Mouse (Mus musculus): ENCODE measurements at regions not wholly inside any gene's neighbourhood (a gene's known extent, or its start where the extent isn't known, plus 50 kb on each side); places are given as distances from the start of the nearest gene placed in this dataset.
"Not testable (repeated sequence)": the region's sequence is repeated elsewhere in the genome, so short reads cannot be mapped to it uniquely, and the experiment has no call there.

DNA sequence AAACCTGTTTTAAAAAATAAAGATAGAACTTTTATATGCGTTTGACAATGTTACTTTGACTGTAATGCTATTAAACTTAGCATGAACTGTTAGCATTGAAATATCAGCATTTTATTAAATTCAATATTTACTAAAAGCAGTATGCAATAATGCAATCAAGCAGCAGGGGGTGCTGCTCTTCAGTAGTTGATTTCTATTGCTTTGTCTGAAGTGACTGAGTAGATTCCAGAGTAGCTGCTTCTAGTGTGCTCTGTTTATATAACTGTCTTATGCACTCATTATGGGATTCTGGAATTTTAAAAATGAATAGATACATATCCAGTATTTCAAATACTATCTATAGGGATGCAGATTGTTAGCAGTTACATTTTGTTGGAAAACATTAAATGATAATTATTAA is 146.2 kb downstream of the Gm28710 start:
- peak; percentile 53 for ATAC-seq (replicated peaks; ENCODE audit: poor library complexity, severe bottlenecking)

DNA sequence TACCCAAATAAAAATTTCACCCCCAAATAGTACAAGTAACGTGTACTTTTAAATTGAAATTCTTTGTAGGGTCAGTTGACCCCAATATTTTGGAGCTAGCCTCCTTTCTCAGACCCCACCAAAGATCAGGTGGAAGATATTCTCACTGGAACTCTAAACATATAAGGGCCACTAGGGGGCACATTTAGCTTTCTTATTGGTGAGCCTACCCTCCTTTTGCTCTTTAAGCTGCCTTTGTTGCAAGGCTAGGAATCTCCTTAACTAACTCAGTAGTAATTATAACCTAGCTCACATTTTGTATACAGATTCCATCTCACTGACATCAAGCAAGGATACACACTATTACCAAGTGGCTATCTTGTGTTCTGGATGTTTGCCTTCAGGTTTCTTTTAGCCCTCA is 155.8 kb downstream of the Gm28710 start:
- ATAC-seq (replicated peaks; ENCODE audit: poor library complexity, severe bottlenecking), result no peak; the same call in 1 of the 2 replicates

DNA sequence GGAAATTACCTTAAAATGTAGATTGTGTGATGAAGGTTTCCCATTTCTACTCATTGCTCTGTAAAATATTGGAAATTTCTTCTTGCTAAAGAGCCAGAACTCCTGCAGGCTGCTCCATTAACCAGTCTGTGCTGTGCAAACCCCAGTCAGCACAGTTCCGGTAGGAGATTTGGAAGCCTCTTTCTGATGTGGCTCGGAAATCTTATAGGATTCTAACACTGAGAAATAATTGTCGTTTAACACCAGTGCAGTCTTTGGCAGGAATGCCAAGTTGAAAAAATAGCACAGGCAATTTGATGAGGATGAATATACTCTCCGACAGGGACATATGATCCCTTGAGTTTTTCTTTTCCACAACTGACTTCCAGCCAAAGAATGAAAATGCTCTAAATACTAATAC is 176.1 kb downstream of the Gm28710 start:
- no peak for ATAC-seq (replicated peaks; ENCODE audit: poor library complexity, severe bottlenecking)

DNA sequence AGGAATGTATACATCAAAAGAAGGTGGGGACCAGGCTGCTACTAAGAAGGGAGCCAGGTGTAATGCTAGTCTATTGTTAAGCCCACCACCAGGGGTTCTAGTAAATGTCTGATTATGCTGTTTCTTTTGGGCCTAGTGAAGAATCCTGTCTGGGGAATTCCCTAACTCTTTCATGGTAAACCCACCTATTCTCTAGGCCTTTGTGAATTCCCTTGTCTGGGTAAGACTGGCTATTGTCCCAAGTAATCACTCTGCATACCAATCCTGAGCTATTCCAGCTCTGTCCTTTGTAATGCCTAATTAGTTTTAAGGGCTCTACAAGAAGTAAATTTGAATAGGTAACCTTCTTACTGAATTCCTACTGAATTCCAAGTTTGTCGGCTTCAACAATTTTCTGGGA is 177.2 kb downstream of the Gm28710 start:
- ATAC-seq (replicated peaks; ENCODE audit: poor library complexity, severe bottlenecking), result not testable (repeated sequence)

DNA sequence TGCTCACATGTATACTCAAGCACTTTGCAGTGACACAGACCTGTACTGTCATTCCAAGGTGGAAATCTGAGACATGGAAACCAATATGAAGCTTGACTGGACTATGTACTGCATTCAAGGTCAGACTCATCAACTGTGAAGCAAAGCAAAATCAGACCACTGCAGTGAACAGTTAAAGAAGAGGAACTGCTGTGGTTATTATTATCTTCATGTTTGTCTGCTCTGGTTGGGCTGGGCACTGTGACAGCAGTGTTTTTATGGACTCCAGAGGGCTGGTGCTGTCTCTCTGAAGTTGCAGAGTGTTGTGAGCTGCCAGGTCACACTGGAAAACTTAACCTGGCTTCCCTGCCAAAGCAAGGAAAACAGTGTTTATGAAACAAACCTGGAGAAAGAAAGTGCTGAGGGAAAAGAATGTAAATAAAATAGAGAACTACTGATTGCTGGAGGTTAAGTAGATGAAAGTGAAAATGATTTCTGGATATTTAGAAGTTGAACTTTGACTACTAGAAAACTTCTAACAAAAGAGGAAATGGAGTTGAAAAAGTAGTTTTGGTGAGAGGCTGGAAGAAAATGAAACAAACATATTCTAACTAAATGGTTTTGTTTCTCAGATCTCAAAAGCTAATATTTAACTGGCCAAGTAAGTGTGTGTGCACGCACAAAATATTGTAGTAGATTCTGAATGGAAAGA is 181.7 kb downstream of the Gm28710 start:
- peak; percentile 88 for ATAC-seq (replicated peaks; ENCODE audit: poor library complexity, severe bottlenecking)

DNA sequence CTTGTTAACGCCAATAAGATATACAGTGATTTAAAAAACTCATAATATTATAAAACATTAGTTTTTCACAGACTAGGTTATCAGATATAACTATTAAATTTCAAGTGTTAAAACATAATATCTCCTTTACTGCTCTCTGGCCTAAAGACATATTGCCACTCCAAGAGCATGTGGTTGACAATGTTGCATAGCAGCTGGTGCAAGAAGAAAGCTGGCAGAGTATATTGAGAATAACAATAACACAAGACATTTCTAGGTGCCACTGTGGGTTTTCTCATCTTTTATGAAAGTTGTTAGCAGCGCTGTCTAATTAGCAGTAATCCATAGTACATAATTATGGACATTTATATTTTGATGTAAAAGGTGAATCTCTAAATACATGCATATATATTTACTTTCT is 184.4 kb downstream of the Gm28710 start:
- ATAC-seq (replicated peaks; ENCODE audit: poor library complexity, severe bottlenecking), result no peak

DNA sequence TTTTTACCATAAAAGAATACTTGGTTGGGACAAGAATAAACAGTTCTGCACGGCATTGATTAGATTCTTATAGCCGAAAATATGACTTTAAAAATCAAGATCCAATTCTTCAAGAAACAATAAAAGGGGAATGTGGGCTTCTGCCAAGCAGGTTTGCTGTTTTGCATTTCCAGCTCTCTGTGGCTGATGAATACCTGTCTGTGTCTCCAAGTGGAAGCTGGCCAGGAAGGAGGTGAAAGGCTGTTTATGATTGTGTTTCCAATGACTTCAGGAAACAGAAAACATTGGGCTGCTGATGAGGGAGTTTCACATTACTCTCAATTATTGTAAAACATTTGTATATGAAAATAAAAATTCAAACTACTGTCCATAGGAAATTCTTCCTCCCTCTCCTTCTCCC is 193.3 kb downstream of the Gm28710 start:
- no peak for ATAC-seq (replicated peaks; ENCODE audit: poor library complexity, severe bottlenecking)

DNA sequence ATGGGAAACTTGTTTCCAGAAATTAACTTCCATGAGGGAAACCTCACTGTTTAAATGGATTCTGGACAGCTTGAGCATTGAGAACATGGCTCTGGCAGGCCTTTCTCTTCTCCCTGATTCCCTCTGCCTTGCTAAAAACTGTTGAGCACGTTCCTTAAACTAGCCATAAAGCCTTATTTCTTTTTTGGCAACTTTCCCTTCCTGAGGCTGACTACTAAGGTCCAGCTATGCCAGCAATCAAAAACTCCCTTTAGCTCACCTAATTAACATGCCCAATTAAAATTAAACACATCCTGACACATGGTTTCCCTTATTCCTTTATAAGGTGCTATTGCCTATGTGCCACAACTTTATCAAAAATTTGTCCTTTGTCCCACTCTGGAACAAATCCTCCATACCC is 199.9 kb downstream of the Gm28710 start:
- no peak for ATAC-seq (replicated peaks; ENCODE audit: poor library complexity, severe bottlenecking)

DNA sequence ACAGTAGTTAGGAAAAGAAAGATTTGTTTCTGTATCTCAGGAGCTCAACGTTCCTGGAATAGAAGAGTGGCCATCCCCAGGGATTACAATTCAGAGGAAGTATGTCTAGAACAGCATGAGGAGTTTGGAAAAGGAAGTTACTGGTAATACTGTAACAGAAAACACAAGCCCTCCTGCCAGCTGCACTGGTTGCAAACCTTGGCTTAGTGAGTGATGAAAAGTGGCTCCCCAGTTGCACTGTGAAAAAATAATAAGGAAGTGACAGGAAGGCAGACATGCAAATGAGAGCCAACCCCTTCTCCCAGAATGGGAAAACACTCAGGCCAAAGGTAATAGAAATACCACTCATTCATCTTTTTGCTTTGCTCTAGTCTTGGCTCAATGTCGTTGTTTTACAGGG is 207.6 kb downstream of the Gm28710 start:
- ATAC-seq (replicated peaks; ENCODE audit: poor library complexity, severe bottlenecking), result peak; percentile 44; the same call in 1 of the 2 replicates

DNA sequence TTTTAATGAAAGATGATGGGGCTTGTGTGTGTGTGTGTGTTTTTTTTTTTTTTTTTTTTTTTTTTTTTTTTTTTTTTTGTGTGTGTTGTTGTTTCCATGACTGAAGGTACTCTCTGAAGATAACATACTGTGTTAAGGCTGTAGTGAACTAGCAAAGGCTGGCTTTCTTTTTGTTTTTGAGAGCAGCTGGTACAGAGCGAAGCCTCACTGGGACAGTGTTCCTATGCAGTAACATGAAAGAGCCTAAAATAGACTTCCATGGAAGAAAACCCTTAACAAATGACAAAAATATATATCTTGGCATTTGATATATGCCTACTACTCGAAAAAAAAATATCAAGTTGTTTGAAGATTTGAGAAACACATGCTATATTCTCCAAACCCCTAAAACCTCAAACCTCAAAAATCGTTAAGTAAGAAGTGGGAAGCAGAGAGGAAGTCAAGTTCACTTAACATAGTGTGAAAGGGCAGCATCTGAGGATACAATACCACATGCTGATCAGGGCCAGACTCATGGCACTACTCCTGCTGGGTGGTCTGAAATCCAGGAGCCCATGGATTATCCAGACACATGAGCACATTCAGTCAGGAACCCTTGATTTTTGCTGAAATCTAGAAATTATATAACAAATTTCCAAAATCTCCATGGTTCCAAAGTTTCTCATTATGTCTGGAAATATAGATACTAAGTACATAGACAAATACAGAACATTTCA is 215.4 kb downstream of the Gm28710 start:
- peak; percentile 94 for ATAC-seq (replicated peaks; ENCODE audit: poor library complexity, severe bottlenecking)

DNA sequence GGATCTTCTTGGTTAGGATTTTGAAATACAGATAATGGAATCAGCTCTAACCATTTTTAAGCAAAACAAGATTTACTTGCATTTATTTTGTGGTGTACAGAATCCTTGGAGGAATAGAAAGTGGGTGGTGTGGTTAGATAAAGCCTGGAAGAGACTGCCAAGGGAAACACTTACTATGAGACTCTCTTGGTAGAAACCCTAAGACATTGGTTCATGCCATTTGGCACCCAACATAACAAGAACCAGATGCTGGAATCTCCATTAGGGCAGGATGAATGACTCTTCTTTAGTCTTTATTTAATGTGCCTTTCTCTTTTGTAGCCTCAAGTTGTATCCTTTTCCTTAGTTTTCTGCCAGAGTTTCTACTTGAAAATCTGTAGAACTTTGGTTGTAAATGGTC is 230.0 kb downstream of the Gm28710 start:
- ATAC-seq (replicated peaks; ENCODE audit: poor library complexity, severe bottlenecking), result no peak

DNA sequence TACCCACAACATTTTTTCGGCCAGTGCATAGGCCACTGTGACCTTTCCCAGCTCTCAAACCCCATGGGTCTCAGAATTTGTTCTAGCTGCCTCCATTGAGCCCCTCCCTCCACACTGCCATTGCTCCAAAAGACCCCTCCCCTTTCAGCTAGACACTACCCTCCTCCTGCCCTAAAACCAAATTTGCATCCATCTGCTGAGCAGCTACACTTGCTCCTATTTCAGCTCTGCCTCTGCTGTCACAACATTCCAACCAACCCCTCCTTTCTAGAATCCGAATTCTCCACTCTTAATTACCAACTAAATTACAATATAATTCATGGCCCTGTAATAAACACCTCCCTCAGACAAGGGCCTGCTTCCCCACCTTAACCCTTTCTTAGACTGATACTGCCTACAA is 262.3 kb downstream of the Gm28710 start:
- ATAC-seq (replicated peaks; ENCODE audit: poor library complexity, severe bottlenecking), result no peak

DNA sequence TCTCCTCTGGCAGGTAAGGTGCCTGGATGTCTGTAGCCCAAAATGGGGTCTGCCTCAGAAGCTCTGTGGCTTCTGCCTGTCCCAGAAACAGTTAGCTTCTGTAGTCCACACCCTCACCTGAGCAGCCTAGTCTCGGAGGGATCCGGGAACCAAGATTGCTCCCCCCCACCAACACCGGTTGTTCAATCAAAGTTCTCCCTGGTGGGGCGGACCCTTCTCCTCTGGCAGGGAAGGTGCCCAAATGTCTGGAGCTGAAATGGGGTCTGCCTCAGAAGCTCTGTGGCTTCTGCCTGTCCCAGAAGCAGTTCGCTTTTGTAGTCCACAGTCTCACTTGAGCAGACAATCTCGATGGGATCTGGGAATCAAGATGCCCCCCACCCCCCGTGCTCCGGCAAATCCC is 273.0 kb downstream of the Gm28710 start:
- ATAC-seq (replicated peaks; ENCODE audit: poor library complexity, severe bottlenecking), result no peak

DNA sequence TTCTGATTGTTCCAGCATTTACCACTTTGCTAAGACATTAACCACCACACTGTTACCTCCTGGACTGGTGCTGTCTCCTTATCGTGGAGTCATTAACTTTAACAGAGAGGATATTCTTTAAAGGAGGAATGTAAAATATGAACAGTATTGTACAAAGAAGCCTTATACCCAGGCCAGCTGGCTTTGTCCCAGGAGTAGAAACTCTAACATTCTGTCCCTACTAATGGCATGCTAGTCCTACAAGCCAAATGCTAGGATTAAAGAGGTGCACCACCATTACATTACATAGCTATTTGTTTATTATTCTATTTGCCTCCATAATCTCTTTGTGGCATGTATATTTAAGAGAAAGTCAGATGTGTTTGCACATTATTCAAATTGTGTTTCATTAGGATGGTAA is 288.8 kb downstream of the Gm28710 start:
- no peak for ATAC-seq (replicated peaks; ENCODE audit: poor library complexity, severe bottlenecking)

DNA sequence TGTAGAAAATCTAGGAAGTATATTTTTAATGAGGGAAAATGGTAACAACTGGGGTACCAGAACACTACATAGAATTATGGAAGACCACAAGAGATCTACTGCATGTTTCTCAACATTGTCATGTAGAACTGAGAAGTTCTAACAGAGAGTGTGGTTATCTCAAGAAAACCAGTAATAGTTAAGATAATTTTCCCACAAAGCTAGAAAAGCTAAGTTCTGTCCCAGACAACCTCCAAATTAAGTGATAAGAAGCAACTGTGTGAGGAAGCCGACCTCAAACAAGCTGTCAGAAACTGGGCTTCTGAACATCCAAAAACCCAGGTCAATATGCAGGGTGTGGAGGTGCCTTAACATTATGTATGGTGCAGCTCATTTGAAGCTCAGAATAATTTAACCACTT is 261.4 kb upstream of the Speer4f2 start:
- no peak for ATAC-seq (replicated peaks; ENCODE audit: poor library complexity, severe bottlenecking)

DNA sequence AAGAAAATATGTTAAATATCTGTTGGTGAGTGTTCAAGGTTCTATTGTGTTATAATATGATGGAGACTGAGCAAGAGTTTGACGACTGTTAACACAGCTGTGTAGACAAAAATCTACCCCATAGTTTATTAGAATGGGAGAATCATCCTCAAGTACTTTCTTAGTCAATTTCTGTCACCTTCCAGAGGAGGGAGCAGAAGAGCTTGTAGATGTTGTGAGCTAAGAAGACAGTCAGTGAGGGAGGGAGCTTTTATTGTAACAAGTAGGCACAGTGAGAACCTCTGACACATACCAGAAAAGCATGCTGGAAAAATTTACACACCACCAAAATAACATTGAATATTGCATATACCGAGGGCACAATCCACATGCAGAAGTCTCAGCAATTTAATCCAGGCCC is 261.0 kb upstream of the Speer4f2 start:
- no peak for ATAC-seq (replicated peaks; ENCODE audit: poor library complexity, severe bottlenecking)

DNA sequence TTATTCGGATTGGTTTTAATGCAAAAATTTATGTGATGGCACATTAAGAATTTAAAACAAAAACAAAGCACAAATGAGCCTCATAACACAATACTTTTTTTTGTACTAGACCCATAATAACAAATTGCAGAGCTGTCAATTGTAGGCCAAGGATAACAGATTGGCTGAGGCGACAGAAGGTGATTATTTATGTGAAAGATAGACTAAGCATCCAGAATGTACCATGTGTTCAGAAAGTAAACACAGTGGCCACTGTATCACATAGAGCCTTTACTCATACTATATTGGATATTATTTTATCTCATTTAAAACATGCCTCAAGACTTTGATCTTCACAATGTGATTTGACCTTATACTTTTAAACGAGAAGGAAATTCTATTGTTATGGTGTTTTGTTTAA is 257.9 kb upstream of the Speer4f2 start:
- no peak for ATAC-seq (replicated peaks; ENCODE audit: poor library complexity, severe bottlenecking)

DNA sequence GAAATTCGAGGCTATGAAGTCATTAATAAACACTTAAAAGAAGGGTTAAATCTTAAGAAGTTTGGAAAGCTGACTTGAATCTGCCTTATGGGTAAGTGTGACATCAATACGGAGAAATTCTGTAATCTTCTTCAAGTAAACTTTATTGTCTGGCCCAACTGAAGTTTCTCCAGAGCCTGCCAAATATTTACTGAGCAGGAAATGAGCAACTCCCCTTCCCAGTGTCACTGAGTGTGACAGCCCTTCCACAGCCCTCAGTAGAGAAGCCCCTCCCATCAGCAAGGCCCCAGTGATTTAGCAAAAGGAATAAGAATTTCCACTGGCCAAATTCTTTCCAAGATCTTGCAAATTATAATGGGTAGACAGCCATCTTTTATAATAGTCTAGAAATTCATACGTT is 256.9 kb upstream of the Speer4f2 start:
- no peak for ATAC-seq (replicated peaks; ENCODE audit: poor library complexity, severe bottlenecking)

DNA sequence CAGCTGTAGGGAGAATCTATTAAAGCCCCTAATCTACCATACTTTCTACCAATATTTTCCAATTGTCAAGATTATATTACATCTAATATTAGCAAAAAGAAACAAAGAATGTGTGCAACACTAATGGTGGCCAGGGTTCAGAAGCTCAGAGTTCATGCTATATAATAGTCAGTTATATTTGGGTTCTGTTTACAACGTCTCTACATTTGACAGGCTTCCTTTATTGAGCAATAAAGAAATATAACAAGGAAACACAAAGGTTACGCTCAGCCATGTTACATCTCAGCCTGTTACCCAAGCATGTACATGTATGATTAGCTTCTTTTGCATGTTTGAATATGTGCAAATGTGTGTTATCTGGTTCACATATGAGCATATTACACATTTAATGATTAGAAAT is 247.7 kb upstream of the Speer4f2 start:
- ATAC-seq (replicated peaks; ENCODE audit: poor library complexity, severe bottlenecking), result no peak

DNA sequence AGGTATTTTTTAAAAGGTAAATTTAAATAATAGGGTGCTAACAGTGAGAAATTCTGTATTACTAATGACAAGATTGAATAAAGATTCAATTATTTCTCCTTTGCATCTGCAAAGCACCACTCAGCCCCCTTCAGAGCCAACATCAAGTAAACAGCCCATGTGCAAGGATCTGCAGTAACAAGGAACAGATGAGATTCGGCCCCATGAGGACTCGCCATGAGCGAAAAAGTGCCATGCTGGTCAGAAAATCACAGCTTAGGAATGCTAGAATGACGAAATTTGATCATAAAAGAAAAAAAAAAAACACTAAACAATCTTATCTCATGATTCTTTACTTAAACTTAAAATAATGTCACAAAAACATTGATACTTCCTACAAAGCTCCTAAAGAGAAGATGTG is 245.5 kb upstream of the Speer4f2 start:
- ATAC-seq (replicated peaks; ENCODE audit: poor library complexity, severe bottlenecking), result no peak

DNA sequence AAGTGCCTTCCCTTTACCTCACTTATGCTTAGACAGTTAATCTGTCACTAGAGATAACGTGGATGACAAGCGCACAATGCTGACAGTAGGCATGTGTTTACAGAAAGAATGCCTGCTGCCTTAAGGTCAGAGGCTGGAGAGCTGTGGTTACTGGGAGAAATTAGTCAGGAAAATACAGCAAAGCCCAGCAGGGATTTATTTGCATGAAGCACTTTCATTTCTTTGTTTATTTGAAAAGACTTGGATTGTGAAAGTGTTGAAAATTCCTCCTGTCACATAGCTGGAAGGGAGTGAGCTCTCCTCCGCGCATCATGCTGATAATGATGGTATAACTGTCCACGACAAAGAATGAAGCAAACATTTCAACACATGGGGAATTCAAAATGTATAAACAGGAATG is 237.5 kb upstream of the Speer4f2 start:
- no peak for ATAC-seq (replicated peaks; ENCODE audit: poor library complexity, severe bottlenecking)

DNA sequence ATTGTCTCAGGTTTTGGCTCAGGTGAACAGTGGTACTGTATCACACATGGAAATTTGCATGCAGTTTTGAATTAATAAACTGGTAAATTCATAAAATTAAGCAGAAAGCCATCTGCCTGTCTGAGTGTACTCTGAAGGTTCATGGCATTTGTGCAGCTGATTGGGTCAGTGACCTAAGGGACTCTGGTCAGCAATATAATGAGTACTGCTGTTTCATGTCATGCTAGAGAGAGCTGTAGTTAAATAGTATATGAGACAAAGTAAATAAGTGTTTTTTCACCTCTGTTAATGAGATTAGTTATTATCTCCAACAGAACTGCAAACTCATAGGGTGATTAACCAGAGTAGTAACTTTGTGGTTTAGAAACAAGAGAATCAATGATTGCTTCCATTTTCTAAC is 231.4 kb upstream of the Speer4f2 start:
- no peak for ATAC-seq (replicated peaks; ENCODE audit: poor library complexity, severe bottlenecking)

Measured in granulocyte monocyte progenitor cell, adult 5-6 weeks (primary cell).